Mouse (Mus musculus): Measurements from ENCODE around the gene Tcp11l1. TPM values are rescaled to one million over a fixed set of nuclear protein-coding genes. Genes with fewer than 3 reads are reported as not detected.

The Tcp11l1 gene
- 35.0 and 52.5 TPM in 2 replicates for polyA plus RNA-seq (2016; fragmentation: Nextera tagmentation; extraction: Ambion mirVana)

DNA sequence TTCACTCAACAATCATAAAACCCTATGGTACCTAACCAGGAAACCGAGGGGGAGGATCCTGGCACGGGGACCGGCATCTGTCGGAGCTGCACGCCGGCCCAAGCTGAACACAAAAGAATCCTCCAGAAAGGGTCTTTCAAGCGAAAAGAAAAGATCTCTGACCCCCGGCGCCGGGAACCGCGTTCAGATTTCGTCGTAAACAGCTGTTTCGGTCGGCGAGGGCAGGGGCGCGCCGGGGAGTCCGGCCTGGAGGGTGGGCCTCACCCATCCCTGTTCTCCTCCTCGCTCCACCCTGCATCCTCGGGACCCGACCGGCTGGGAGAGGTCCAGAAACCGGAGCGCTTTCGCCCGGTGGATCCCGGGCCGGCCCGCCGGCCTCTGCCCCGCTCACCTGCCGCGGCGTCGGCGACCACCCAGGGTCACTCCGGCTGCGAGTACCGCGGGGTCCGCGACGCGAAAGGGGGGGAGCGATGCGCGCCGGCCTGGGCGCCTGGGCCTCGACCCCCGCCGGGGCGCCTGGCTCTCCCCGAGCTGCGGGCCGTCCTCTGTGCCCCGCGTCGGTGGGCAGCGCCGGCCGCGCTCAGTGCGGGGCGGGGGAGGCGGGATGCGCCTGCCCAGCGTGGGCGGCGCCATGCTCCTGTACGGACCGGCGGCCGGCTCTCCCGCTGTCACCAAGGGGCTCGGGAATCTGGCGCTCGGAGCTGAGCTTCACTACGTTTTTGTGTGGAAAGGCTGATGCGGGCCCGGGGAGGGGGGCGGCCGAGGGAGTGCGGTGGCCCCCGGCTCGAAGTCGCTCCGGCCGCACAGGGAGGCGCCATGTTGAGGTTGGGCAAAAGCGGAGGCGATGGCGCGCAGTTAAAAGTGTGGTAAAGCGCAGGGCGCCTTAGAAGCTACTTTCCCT is at the start of gene Tcp11l1:
Tcp11l1 (minus strand) TSS at position 585 of the 901 bp plus-strand sequence.
- WGBS, result under 1% methylated on average over 95 of the region's 99 CpGs
- Histone ChIP-seq H3K27ac (peak within 1 kb of the TSS; percentile 96), H3K4me3 (peak within 1 kb of the TSS; percentile 96), H3K36me3 (no peaks in the 10 kb centered on the region), H3K9me3 (replicated peaks) (no peaks in the 10 kb centered on the region), H3K27me3 (ENCODE audit: low read depth, poor library complexity, severe bottlenecking) (peaks cover 22% of the 10 kb centered on the region), H3K4me1 (peaks cover 19% of the 10 kb centered on the region)
- peak; percentile 77 for DNase-seq (ENCODE audit: low spot score)

DNA sequence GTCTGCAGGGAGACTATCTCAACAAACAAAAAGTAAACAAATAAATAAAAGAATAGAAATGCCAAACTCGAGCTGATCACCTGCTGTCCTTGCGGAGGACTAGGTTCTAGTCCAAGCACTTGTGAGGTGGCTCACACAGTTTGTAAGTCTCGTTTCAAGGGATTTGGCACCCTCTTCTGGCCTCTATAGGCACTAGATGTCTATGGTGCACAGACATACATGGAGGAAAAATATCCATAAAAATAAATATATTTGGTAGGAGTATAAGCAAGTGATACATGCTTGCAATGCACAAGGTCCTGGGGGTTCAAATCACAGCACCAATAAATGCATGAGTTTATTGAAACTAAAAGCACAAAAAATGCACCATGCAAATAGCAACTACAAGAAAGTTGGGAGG is 38.6 kb upstream of the Tcp11l1 start:
- H3K9me3 ChIP-seq (replicated peaks), result no peaks in the 10 kb centered on the region
- H3K27me3 ChIP-seq (ENCODE audit: low read depth, poor library complexity, severe bottlenecking), result no peaks in the 10 kb centered on the region
- H3K27ac ChIP-seq, result no peak overlapping the region
- DNase-seq (ENCODE audit: low spot score), result no peak
- peaks cover 13% of the 10 kb centered on the region for H3K36me3 ChIP-seq
- 58% methylated on average over 3 of the region's 3 CpGs for WGBS
- H3K4me1 ChIP-seq, result no peaks in the 10 kb centered on the region
- H3K4me3 ChIP-seq, result no peak overlapping the region

DNA sequence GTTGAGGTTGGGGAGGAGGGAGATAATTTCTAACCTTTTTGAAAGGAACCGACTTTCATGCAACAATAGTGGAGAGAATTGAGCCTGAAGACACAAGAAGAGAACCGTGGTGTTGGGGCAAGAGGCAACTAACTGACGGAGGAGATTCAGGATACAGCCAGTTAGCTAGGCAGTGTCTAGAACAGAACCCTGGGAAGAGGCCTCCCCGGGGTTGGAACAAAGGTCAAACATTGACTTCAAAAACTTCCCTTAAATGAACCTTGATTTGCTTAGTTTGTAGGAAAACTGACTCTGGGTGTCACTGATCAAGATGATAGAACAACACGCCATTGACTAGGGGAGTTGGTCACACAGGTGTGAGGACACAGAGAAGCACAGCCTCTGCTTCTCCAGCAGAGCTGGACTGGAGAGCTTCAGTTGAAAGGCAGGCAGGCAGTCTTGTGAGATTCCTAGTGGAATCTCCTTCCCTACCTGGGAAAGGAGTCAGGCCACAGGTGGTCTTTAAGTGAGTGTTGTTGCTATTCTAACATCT is 36.7 kb upstream of the Tcp11l1 start:
- Histone ChIP-seq H3K9me3 (replicated peaks) (no peaks in the 10 kb centered on the region), H3K27ac (no peak overlapping the region), H3K36me3 (peaks cover 7% of the 10 kb centered on the region), H3K27me3 (ENCODE audit: low read depth, poor library complexity, severe bottlenecking) (peaks cover 5% of the 10 kb centered on the region), H3K4me1 (no peaks in the 10 kb centered on the region), H3K4me3 (no peak overlapping the region)
- 84% methylated on average over 5 of the region's 5 CpGs for WGBS
- DNase-seq (ENCODE audit: low spot score), result no peak

DNA sequence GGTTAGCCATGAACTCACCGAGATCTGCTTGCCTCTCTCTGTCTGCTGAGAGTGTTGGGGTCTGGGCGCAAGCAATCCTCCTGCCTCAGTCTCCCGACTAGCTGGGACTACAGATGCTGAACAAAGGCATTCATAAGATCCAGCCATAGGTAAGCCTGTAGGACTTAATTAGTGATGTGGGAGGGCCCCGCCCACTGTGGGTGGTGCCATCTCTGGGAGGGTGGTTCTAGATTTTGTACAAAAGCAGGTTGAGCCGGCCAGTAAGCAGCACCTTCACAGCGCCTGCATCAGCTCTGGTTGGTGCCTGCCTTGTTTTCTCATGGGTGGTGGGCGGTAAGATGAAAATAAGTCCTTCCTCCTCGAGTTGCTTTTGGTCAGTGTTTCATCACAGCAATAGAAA is 34.3 kb upstream of the Tcp11l1 start:
- no peak for DNase-seq (ENCODE audit: low spot score)
- Histone ChIP-seq H3K4me3 (no peak overlapping the region), H3K4me1 (peaks cover 19% of the 10 kb centered on the region), H3K27me3 (ENCODE audit: low read depth, poor library complexity, severe bottlenecking) (peaks cover 30% of the 10 kb centered on the region), H3K36me3 (no peaks in the 10 kb centered on the region), H3K27ac (no peak overlapping the region), H3K9me3 (replicated peaks) (no peaks in the 10 kb centered on the region)
- WGBS, result 55% methylated on average over 8 of the region's 8 CpGs

DNA sequence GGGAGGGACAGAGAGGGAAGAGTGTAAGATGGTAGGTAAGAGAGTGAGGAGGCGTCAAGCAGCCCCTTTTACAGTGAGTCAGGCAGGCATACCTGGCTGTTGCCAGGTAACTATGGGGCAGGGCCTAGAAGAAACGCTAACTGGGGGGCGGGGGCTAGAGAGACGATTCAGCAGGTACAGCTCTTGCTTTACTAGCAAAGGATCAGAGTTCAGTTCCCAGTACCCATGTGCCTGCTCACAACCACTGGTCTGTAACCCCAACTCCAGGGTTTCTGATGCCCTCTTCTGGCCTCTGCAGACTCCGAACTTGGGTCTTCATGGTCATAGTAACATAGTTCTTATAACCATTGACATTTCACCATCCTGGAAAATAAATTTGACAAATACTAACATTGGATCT is 32.0 kb upstream of the Tcp11l1 start:
- H3K4me1 ChIP-seq, result peaks cover 22% of the 10 kb centered on the region
- no peaks in the 10 kb centered on the region for H3K36me3 ChIP-seq
- H3K27me3 ChIP-seq (ENCODE audit: low read depth, poor library complexity, severe bottlenecking), result peaks cover 46% of the 10 kb centered on the region
- no peak overlapping the region for H3K4me3 ChIP-seq
- H3K9me3 ChIP-seq (replicated peaks), result no peaks in the 10 kb centered on the region
- DNase-seq (ENCODE audit: low spot score), result no peak
- no peak overlapping the region for H3K27ac ChIP-seq
- WGBS, result 49% methylated on average over 5 of the region's 5 CpGs

GRCm38 (mm10) chr2:104743160-104743559 is 31.2 kb upstream of the Tcp11l1 start:
- Histone ChIP-seq H3K27me3 (ENCODE audit: low read depth, poor library complexity, severe bottlenecking) (peaks cover 46% of the 10 kb centered on the region), H3K9me3 (replicated peaks) (no peaks in the 10 kb centered on the region), H3K4me1 (peaks cover 22% of the 10 kb centered on the region), H3K36me3 (no peaks in the 10 kb centered on the region), H3K27ac (no peak overlapping the region), H3K4me3 (peak overlapping the region; percentile 89)
- 13% methylated on average over 7 of the region's 7 CpGs for WGBS
- no peak for DNase-seq (ENCODE audit: low spot score)

- H3K4me1 ChIP-seq, result peaks cover 22% of the 10 kb centered on the region
- H3K36me3 ChIP-seq, result no peaks in the 10 kb centered on the region
- H3K27ac ChIP-seq, result peak within 1 kb of the TSS; percentile 83
- 1% methylated on average over 31 of the region's 31 CpGs for WGBS
- H3K9me3 ChIP-seq (replicated peaks), result no peaks in the 10 kb centered on the region
- peaks cover 46% of the 10 kb centered on the region for H3K27me3 ChIP-seq (ENCODE audit: low read depth, poor library complexity, severe bottlenecking)
- H3K4me3 ChIP-seq, result peak within 1 kb of the TSS; percentile 89
- peak; percentile 89 for DNase-seq (ENCODE audit: low spot score)
Observed at GRCm38 (mm10) chr2:104742741-104743064, 30.7 kb upstream of the Tcp11l1 start, which contains the start of gene Depdc7. Gene Depdc7, minus strand, starts transcription at chr2:104742878.

- H3K4me3 ChIP-seq, result peak overlapping the region; percentile 89
- no peaks in the 10 kb centered on the region for H3K36me3 ChIP-seq
- 6% methylated on average over 45 of the region's 46 CpGs for WGBS
- H3K9me3 ChIP-seq (replicated peaks), result no peaks in the 10 kb centered on the region
- peaks cover 22% of the 10 kb centered on the region for H3K4me1 ChIP-seq
- H3K27me3 ChIP-seq (ENCODE audit: low read depth, poor library complexity, severe bottlenecking), result peaks cover 46% of the 10 kb centered on the region
- no peak for DNase-seq (ENCODE audit: low spot score)
- peak overlapping the region; percentile 83 for H3K27ac ChIP-seq
Observed at GRCm38 (mm10) chr2:104741896-104742740, 30.1 kb upstream of the Tcp11l1 start.

DNA sequence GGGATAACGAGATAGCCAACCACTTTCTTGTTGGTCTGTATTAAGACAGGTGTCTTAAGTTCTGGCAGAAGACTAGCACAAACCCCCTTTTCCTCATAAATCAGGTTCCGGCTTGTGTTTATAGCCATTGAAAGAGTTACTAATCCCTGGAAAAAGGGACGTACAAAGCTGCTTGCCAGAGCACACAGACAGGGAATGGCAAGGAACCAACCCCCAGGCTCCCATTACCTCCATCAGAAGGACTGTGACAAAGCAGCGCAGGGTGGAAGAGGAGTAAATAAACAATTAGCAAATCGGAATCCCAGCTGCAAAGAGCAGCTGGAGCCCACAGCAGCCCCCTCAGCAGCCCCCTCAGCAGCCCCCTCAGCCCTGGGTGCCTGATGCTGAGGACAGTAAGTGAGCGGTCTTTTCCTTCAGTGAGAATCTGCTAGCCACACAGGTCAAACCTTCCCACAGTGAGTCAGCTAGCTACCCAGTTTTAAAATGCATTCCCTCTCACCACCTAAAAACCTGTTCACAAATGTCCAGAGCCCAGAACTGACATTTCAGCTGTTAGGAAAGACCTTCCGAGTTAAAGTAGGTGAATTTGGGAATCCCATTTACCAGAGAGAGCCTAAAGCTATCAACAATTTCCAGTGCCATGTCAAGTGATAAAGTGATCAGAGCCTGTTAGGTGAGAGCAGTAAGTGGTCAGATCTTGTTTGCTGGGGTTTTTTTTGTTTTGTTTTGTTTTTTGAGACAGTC is 29.2 kb upstream of the Tcp11l1 start:
- Histone ChIP-seq H3K4me3 (no peak overlapping the region), H3K9me3 (replicated peaks) (no peaks in the 10 kb centered on the region), H3K36me3 (no peaks in the 10 kb centered on the region)

GRCm38 (mm10) chr2:104740248-104740949 is 28.4 kb upstream of the Tcp11l1 start:
- Histone ChIP-seq H3K9me3 (replicated peaks) (no peaks in the 10 kb centered on the region), H3K27ac (no peak overlapping the region), H3K4me1 (peaks cover 22% of the 10 kb centered on the region), H3K36me3 (no peaks in the 10 kb centered on the region), H3K4me3 (no peak overlapping the region), H3K27me3 (ENCODE audit: low read depth, poor library complexity, severe bottlenecking) (peaks cover 46% of the 10 kb centered on the region)
- no peak for DNase-seq (ENCODE audit: low spot score)
- 58% methylated on average over 7 of the region's 7 CpGs for WGBS

More for the DNA sequence above, 29.2 kb upstream of the Tcp11l1 start:
- Histone ChIP-seq H3K4me1 (peaks cover 22% of the 10 kb centered on the region), H3K27me3 (ENCODE audit: low read depth, poor library complexity, severe bottlenecking) (peaks cover 46% of the 10 kb centered on the region), H3K27ac (no peak overlapping the region)
- 28% methylated on average over 7 of the region's 7 CpGs for WGBS
- DNase-seq (ENCODE audit: low spot score), result no peak

DNA sequence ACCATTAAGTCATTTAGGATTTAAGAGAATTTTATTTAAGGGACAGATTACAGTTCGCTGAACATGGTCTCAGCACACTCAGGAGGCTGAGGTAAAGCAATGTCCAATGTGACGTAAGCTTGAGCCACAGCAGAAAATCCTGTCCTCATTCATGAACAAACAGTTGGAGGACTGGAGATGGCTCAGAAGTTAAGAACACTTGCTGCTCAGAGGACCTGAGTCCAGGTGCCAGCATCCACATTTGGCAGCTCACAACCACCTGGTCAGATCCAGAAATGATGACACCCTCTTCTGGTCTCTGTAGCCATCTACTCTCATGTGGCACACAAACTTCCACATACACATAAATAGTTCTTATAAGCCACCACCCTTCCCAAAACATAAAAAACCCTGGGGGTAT is 27.7 kb upstream of the Tcp11l1 start:
- Histone ChIP-seq H3K36me3 (no peaks in the 10 kb centered on the region), H3K4me3 (no peak overlapping the region), H3K27me3 (ENCODE audit: low read depth, poor library complexity, severe bottlenecking) (peaks cover 46% of the 10 kb centered on the region), H3K27ac (no peak overlapping the region), H3K9me3 (replicated peaks) (no peaks in the 10 kb centered on the region), H3K4me1 (peaks cover 22% of the 10 kb centered on the region)
- no peak for DNase-seq (ENCODE audit: low spot score)
- WGBS, result 88% methylated on average over 2 of the region's 2 CpGs

- no peak overlapping the region for H3K27ac ChIP-seq
- DNase-seq (ENCODE audit: low spot score), result no peak
- peaks cover 16% of the 10 kb centered on the region for H3K27me3 ChIP-seq (ENCODE audit: low read depth, poor library complexity, severe bottlenecking)
- WGBS, result 70% methylated on average over 7 of the region's 7 CpGs
- no peaks in the 10 kb centered on the region for H3K9me3 ChIP-seq (replicated peaks)
- H3K4me3 ChIP-seq, result no peak overlapping the region
- no peaks in the 10 kb centered on the region for H3K36me3 ChIP-seq
- H3K4me1 ChIP-seq, result peaks cover 4% of the 10 kb centered on the region
Observed at GRCm38 (mm10) chr2:104736241-104736640, 24.3 kb upstream of the Tcp11l1 start.
